Comparison of ENCODE assay signal across 15 mouse cellular contexts in the genomic region with DNA sequence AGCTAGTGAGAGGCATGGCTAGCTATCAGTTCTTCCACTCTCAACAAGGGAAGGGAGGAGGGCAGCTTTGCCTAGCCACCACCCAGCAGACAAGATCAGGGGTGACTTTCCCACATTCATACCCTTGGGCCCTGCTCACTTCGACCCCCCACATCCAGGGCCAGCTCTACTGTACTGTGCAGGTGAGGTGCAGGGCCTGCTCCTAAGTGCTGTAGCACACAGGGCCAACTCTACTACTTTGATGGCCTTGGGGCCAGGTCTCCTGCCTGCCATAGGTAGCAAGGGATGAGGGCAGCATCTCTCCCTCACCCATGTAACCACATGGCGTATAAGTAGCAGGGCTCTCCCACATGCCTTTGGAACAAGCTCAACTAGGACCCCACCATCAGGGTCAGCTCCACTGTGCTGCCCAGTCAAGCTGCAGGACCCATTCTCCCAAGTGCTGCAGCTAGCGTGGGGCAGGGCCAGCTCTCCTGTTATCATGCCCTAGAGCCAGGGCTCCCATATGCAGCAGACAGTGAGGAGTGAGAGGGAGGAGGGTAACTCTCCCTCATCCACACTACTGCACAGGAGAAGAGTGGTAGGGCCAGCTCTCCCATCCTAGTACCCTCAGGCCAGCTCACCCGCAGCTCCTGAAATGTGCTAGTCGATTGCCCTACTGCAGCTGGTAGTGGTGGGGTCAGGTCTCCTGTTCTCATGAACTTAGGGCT.
DNase-seq lines count a peak whose midpoint lies in the region; ATAC-seq and TF ChIP-seq lines count a peak whose summit lies in the region.
"Had no signal": no experiment of that assay in that cellular context is flagged by ENCODE, and none has a peak within 500 bp of the region (broad histone marks: within the 10 kb centered on the region; RNA-seq: fewer than 3 reads in every experiment).

No protein-coding gene starts in this region.

- no peak overlapping the region for H3K27ac ChIP-seq in forebrain, embryonic 13.5 days
- H3K27ac ChIP-seq in forebrain, postnatal 0 days (ENCODE audit: low read depth, low read length), result no peak overlapping the region
- no peak overlapping the region for H3K27ac ChIP-seq in stomach, embryonic 16.5 days (ENCODE audit: low read length)
- H3K27ac ChIP-seq in stomach, postnatal 0 days (replicated peaks), result no peak overlapping the region
- no peak overlapping the region for H3K27ac ChIP-seq in midbrain, embryonic 13.5 days

- H3K4me1 ChIP-seq in forebrain, embryonic 13.5 days, result no peaks in the 10 kb centered on the region
- no peaks in the 10 kb centered on the region for H3K4me1 ChIP-seq in forebrain, postnatal 0 days (ENCODE audit: insufficient read depth)
- no peaks in the 10 kb centered on the region for H3K4me1 ChIP-seq in stomach, embryonic 16.5 days (ENCODE audit: control insufficient read depth, insufficient read depth, low read length)
- H3K4me1 ChIP-seq in stomach, postnatal 0 days (replicated peaks; ENCODE audit: control insufficient read depth, insufficient read depth), result no peaks in the 10 kb centered on the region
- H3K4me1 ChIP-seq in midbrain, embryonic 13.5 days (replicated peaks), result 0 out of 2 replicates have a peak, but pooled peaks cover 3% of the 10 kb centered on the region

- H3K9ac ChIP-seq in forebrain, embryonic 13.5 days, result no peak overlapping the region
- no peak overlapping the region for H3K9ac ChIP-seq in forebrain, postnatal 0 days
- no peak overlapping the region for H3K9ac ChIP-seq in stomach, embryonic 16.5 days (ENCODE audit: low read length)
- H3K9ac ChIP-seq in stomach, postnatal 0 days (ENCODE audit: low read length), result no peak overlapping the region; the same call in 1 of the 2 replicates
- H3K9ac ChIP-seq in midbrain, embryonic 13.5 days (replicated peaks), result no peak overlapping the region
- H3K9ac ChIP-seq: heart, embryonic 12.5 days had no signal

- H3K4me2 ChIP-seq in forebrain, embryonic 13.5 days, result no peak overlapping the region
- H3K4me2 ChIP-seq in forebrain, postnatal 0 days (ENCODE audit: low read depth), result no peak overlapping the region
- no peak overlapping the region for H3K4me2 ChIP-seq in stomach, embryonic 16.5 days (ENCODE audit: low read depth, low read length)
- H3K4me2 ChIP-seq in stomach, postnatal 0 days (replicated peaks; ENCODE audit: low read depth), result no peak overlapping the region
- H3K4me2 ChIP-seq in midbrain, embryonic 13.5 days (replicated peaks), result no peak overlapping the region
- H3K4me2 ChIP-seq: heart, embryonic 12.5 days had no signal

- no peak for TF ChIP-seq CTCF in forebrain, postnatal 0 days (IDR thresholded peaks at IDR 0.05; ENCODE audit: low read depth)
- TF ChIP-seq CTCF in stomach, postnatal 0 days (IDR thresholded peaks at IDR 0.05; ENCODE audit: low read depth), result no peak

- H3K9me3 ChIP-seq in forebrain, embryonic 13.5 days (replicated peaks), result no peaks in the 10 kb centered on the region
- H3K9me3 ChIP-seq in forebrain, postnatal 0 days (ENCODE audit: low read length), result no peaks in the 10 kb centered on the region
- H3K9me3 ChIP-seq in stomach, embryonic 16.5 days (replicated peaks; ENCODE audit: control insufficient read depth, low read length), result no peaks in the 10 kb centered on the region
- no peaks in the 10 kb centered on the region for H3K9me3 ChIP-seq in stomach, postnatal 0 days (ENCODE audit: control insufficient read depth, low read length)
- H3K9me3 ChIP-seq in midbrain, embryonic 13.5 days, result no peaks in the 10 kb centered on the region
- H3K9me3 ChIP-seq: heart, embryonic 12.5 days had no signal

- no peak for DNase-seq in forebrain, postnatal 0 days
- DNase-seq in stomach, postnatal 0 days (ENCODE audit: low spot score), result no peak
- no peak for DNase-seq in right cerebral cortex, postnatal 36 days (ENCODE audit: low spot score in 2 of 2)
- DNase-seq in heart, adult 18-20 months, result no peak
- DNase-seq in cerebellum, postnatal 25 days, result no peak
- DNase-seq: gastrocnemius, postnatal 14 days; kidney, adult 18-20 months; kidney, postnatal 25 days; lung, postnatal 10 days; thymus, postnatal 36 days had no signal

- no peak overlapping the region for H3K4me3 ChIP-seq in forebrain, embryonic 13.5 days
- no peak overlapping the region for H3K4me3 ChIP-seq in forebrain, postnatal 0 days (ENCODE audit: low read depth, low read length)
- no peak overlapping the region for H3K4me3 ChIP-seq in stomach, embryonic 16.5 days (replicated peaks; ENCODE audit: low read length)
- no peak overlapping the region for H3K4me3 ChIP-seq in stomach, postnatal 0 days (ENCODE audit: low read depth, low read length)
- no peak overlapping the region for H3K4me3 ChIP-seq in midbrain, embryonic 13.5 days (replicated peaks)
- H3K4me3 ChIP-seq: heart, embryonic 12.5 days had no signal

- 90% methylated on average over 5 of the region's 5 CpGs for WGBS in forebrain, embryonic 13.5 days
- WGBS in forebrain, postnatal 0 days, result 94% methylated on average over 5 of the region's 5 CpGs
- WGBS in stomach, embryonic 16.5 days, result 89% methylated on average over 5 of the region's 5 CpGs
- 92% methylated on average over 5 of the region's 5 CpGs for WGBS in stomach, postnatal 0 days
- WGBS in midbrain, embryonic 13.5 days, result 91% methylated on average over 5 of the region's 5 CpGs

- H3K27me3 ChIP-seq in forebrain, embryonic 13.5 days, result no peaks in the 10 kb centered on the region
- no peaks in the 10 kb centered on the region for H3K27me3 ChIP-seq in forebrain, postnatal 0 days (ENCODE audit: insufficient read depth, low read length)
- H3K27me3 ChIP-seq in stomach, embryonic 16.5 days (ENCODE audit: control insufficient read depth, insufficient read depth, low read length), result no peaks in the 10 kb centered on the region
- H3K27me3 ChIP-seq in stomach, postnatal 0 days (ENCODE audit: control insufficient read depth, insufficient read depth, low read length), result no peaks in the 10 kb centered on the region
- no peaks in the 10 kb centered on the region for H3K27me3 ChIP-seq in midbrain, embryonic 13.5 days
- H3K27me3 ChIP-seq: heart, embryonic 12.5 days had no signal

- ATAC-seq in forebrain, embryonic 13.5 days, result 0 out of 2 replicates have a peak, but pooled peaks have one; percentile 28
- ATAC-seq in forebrain, postnatal 0 days, result no peak
- ATAC-seq in stomach, embryonic 16.5 days (ENCODE audit: insufficient read depth, low FRiP score), result 0 out of 2 replicates have a peak, but pooled peaks have one; percentile 17
- ATAC-seq in stomach, postnatal 0 days (ENCODE audit: low FRiP score, low TSS enrichment), result no peak
- peak; percentile 57 for ATAC-seq in midbrain, embryonic 13.5 days
- ATAC-seq: activated CD4-positive, CD25-positive, alpha-beta regulatory T cell, adult 4 months had no signal

- no peaks in the 10 kb centered on the region for H3K36me3 ChIP-seq in forebrain, embryonic 13.5 days (ENCODE audit: poor library complexity, severe bottlenecking)
- H3K36me3 ChIP-seq in forebrain, postnatal 0 days (ENCODE audit: insufficient read depth), result no peaks in the 10 kb centered on the region
- no peaks in the 10 kb centered on the region for H3K36me3 ChIP-seq in stomach, embryonic 16.5 days (ENCODE audit: control insufficient read depth, insufficient read depth, low read length)
- no peaks in the 10 kb centered on the region for H3K36me3 ChIP-seq in stomach, postnatal 0 days (ENCODE audit: control insufficient read depth, insufficient read depth, low read length)
- no peaks in the 10 kb centered on the region for H3K36me3 ChIP-seq in midbrain, embryonic 13.5 days
- H3K36me3 ChIP-seq: heart, embryonic 12.5 days had no signal

- TF ChIP-seq EP300 in stomach, postnatal 0 days (optimal IDR thresholded peaks at IDR 0.05), result no peak

Comparison
In these comparisons a context has a peak if more than half of its experiments do, and no peak if none do; other contexts are left out.
1. ATAC-seq: peak in forebrain, embryonic 13.5 days (single experiment), stomach, embryonic 16.5 days (single experiment) and midbrain, embryonic 13.5 days (single experiment); none in forebrain, postnatal 0 days (single experiment) and stomach, postnatal 0 days (single experiment).